Mouse (Mus musculus) midbrain, embryonic 14.5 days (tissue): ENCODE measurements at regions not wholly inside any gene's neighbourhood (a gene's known extent, or its start where the extent isn't known, plus 50 kb on each side); places are given as distances from the start of the nearest gene placed in this dataset.
A peak's percentile ranks its signal among the peaks of the same experiment; 100 is the strongest.

Source experiments
- ATAC-seq: fragments of 200-750 bp; cut with Nextera tagmentation; 2 replicates; pipeline ENCODE4 v1.8.0; 2017; ENCODE audit warnings: moderate number of reproducible peaks, moderate library complexity; ENCODE audit not compliant: low FRiP score, low TSS enrichment
- DNase-seq: peaks from one replicate; pipeline ENCODE4 v3.0.0-alpha.2; 2015
- H3K27ac ChIP-seq: fragments of 300-500 bp; sonication (generic); replicated peaks from 2 replicates; pipeline ENCODE4 v1.5.1; 2014; ENCODE audit warnings: mild to moderate bottlenecking, low read depth, low read length, moderate library complexity
- H3K27me3 ChIP-seq: fragments of 300-500 bp; sonication (generic); 2 replicates; pipeline ENCODE4 v1.6.1; 2014; ENCODE audit warnings: low read length, control low read depth, mixed read lengths; ENCODE audit not compliant: control insufficient read depth, insufficient read depth
- H3K36me3 ChIP-seq: fragments of 300-500 bp; sonication (generic); 2 replicates; pipeline ENCODE4 v1.6.1; 2014; ENCODE audit warnings: low read length, control low read depth; ENCODE audit not compliant: control insufficient read depth, insufficient read depth
- H3K4me1 ChIP-seq: fragments of 300-500 bp; sonication (generic); 2 replicates; pipeline ENCODE4 v1.6.1; 2014; ENCODE audit warnings: mild to moderate bottlenecking, antibody characterized with exemption, low read length, control low read depth; ENCODE audit not compliant: control insufficient read depth, insufficient read depth
- H3K4me2 ChIP-seq: fragments of 300-500 bp; sonication (generic); 2 replicates; pipeline ENCODE4 v1.6.1; 2014; ENCODE audit warnings: mild to moderate bottlenecking, low read length, moderate library complexity
- H3K4me3 ChIP-seq: fragments of 300-500 bp; sonication (generic); replicated peaks from 2 replicates; pipeline ENCODE4 v1.5.1; 2014; ENCODE audit warnings: low read depth, low read length
- H3K9ac ChIP-seq: fragments of 300-500 bp; sonication (generic); replicated peaks from 2 replicates; pipeline ENCODE4 v1.6.1; 2014; ENCODE audit warnings: mild to moderate bottlenecking, low read length, moderate library complexity
- H3K9me3 ChIP-seq: fragments of 300-500 bp; sonication (generic); 2 replicates; pipeline ENCODE4 v1.6.1; 2016; ENCODE audit warnings: low read length, control low read depth, mixed read lengths; ENCODE audit not compliant: control insufficient read depth
- WGBS: fragments of 180-500 bp; shearing (Covaris S2); extraction: QIAGEN DNeasy Blood & Tissue Kit; methylation state at CpG from one replicate; pipeline ENCODE4 v1.1.7; 2014; 5-methylcytosine and 5-hydroxymethylcytosine counted together

GRCm38 (mm10) chr16:24177131-24177530 lies 188.5 kb upstream of the Bcl6 start:
- H3K4me2 ChIP-seq, result no peak overlapping the region
- no peaks in the 10 kb centered on the region for H3K36me3 ChIP-seq
- H3K27me3 ChIP-seq, result no peaks in the 10 kb centered on the region
- H3K27ac ChIP-seq, result no peak overlapping the region
- H3K4me3 ChIP-seq, result no peak overlapping the region
- no peak for ATAC-seq
- WGBS, result 46% methylated on average over 7 of the region's 7 CpGs
- no peak for DNase-seq
- H3K9ac ChIP-seq, result no peak overlapping the region
- H3K4me1 ChIP-seq, result no peaks in the 10 kb centered on the region
- no peaks in the 10 kb centered on the region for H3K9me3 ChIP-seq

GRCm38 (mm10) chr16:24176057-24176456 lies 187.4 kb upstream of the Bcl6 start:
- no peaks in the 10 kb centered on the region for H3K4me1 ChIP-seq
- no peaks in the 10 kb centered on the region for H3K27me3 ChIP-seq
- 65% methylated on average over 2 of the region's 2 CpGs for WGBS
- H3K36me3 ChIP-seq, result no peaks in the 10 kb centered on the region
- H3K4me3 ChIP-seq, result no peak overlapping the region
- no peak overlapping the region for H3K27ac ChIP-seq
- no peak overlapping the region for H3K4me2 ChIP-seq
- peak; percentile 11 for DNase-seq
- ATAC-seq, result no peak
- H3K9me3 ChIP-seq, result no peaks in the 10 kb centered on the region
- H3K9ac ChIP-seq, result no peak overlapping the region

GRCm38 (mm10) chr16:24175235-24175760 lies 186.6 kb upstream of the Bcl6 start:
- Histone ChIP-seq H3K27me3 (no peaks in the 10 kb centered on the region), H3K4me1 (no peaks in the 10 kb centered on the region), H3K36me3 (no peaks in the 10 kb centered on the region), H3K9me3 (no peaks in the 10 kb centered on the region), H3K4me2 (no peak overlapping the region), H3K9ac (no peak overlapping the region), H3K4me3 (no peak overlapping the region), H3K27ac (no peak overlapping the region)
- 82% methylated on average over 9 of the region's 9 CpGs for WGBS
- ATAC-seq, result no peak
- DNase-seq, result no peak

GRCm38 (mm10) chr16:24174595-24174994 lies 185.9 kb upstream of the Bcl6 start:
- DNase-seq (no peak), ATAC-seq (no peak)
- H3K9ac ChIP-seq, result no peak overlapping the region
- H3K9me3 ChIP-seq, result no peaks in the 10 kb centered on the region
- H3K27me3 ChIP-seq, result no peaks in the 10 kb centered on the region
- H3K36me3 ChIP-seq, result no peaks in the 10 kb centered on the region
- H3K27ac ChIP-seq, result no peak overlapping the region
- no peak overlapping the region for H3K4me2 ChIP-seq
- WGBS, result 92% methylated on average over 3 of the region's 3 CpGs
- H3K4me3 ChIP-seq, result no peak overlapping the region
- H3K4me1 ChIP-seq, result no peaks in the 10 kb centered on the region

- Histone ChIP-seq H3K4me3 (no peak overlapping the region), H3K27ac (no peak overlapping the region), H3K4me1 (no peaks in the 10 kb centered on the region), H3K36me3 (no peaks in the 10 kb centered on the region), H3K9me3 (no peaks in the 10 kb centered on the region), H3K27me3 (no peaks in the 10 kb centered on the region), H3K9ac (no peak overlapping the region), H3K4me2 (no peak overlapping the region)
- ATAC-seq, result no peak
- no peak for DNase-seq
- WGBS, result 92% methylated on average over 5 of the region's 5 CpGs
These were observed 185.3 kb upstream of the Bcl6 start for GRCm38 (mm10) chr16:24173783-24174518.

- no peaks in the 10 kb centered on the region for H3K27me3 ChIP-seq
- H3K27ac ChIP-seq, result no peak overlapping the region
- WGBS, result 90% methylated on average over 2 of the region's 2 CpGs
- no peaks in the 10 kb centered on the region for H3K4me1 ChIP-seq
- no peak for ATAC-seq
- no peaks in the 10 kb centered on the region for H3K36me3 ChIP-seq
- no peak overlapping the region for H3K4me2 ChIP-seq
- H3K9ac ChIP-seq, result no peak overlapping the region
- no peaks in the 10 kb centered on the region for H3K9me3 ChIP-seq
- H3K4me3 ChIP-seq, result no peak overlapping the region
- no peak for DNase-seq
These were observed 184.0 kb upstream of the Bcl6 start for GRCm38 (mm10) chr16:24172653-24173052.

- no peaks in the 10 kb centered on the region for H3K4me1 ChIP-seq
- WGBS, result 60% methylated on average over 5 of the region's 5 CpGs
- ATAC-seq (peak; percentile 51; the same call in 1 of the 2 replicates), DNase-seq (no peak)
- no peak overlapping the region for H3K4me2 ChIP-seq
- no peaks in the 10 kb centered on the region for H3K9me3 ChIP-seq
- H3K9ac ChIP-seq, result no peak overlapping the region
- no peaks in the 10 kb centered on the region for H3K27me3 ChIP-seq
- H3K27ac ChIP-seq, result no peak overlapping the region
- H3K4me3 ChIP-seq, result no peak overlapping the region
- H3K36me3 ChIP-seq, result no peaks in the 10 kb centered on the region
These were observed 183.4 kb upstream of the Bcl6 start for GRCm38 (mm10) chr16:24172065-24172464.

GRCm38 (mm10) chr16:24171161-24171560 lies 182.5 kb upstream of the Bcl6 start:
- no peaks in the 10 kb centered on the region for H3K9me3 ChIP-seq
- no peak overlapping the region for H3K9ac ChIP-seq
- no peak overlapping the region for H3K4me2 ChIP-seq
- no peak overlapping the region for H3K27ac ChIP-seq
- no peaks in the 10 kb centered on the region for H3K27me3 ChIP-seq
- H3K36me3 ChIP-seq, result no peaks in the 10 kb centered on the region
- ATAC-seq (no peak), DNase-seq (no peak)
- no peaks in the 10 kb centered on the region for H3K4me1 ChIP-seq
- H3K4me3 ChIP-seq, result no peak overlapping the region
- 84% methylated on average over 4 of the region's 4 CpGs for WGBS

DNA sequence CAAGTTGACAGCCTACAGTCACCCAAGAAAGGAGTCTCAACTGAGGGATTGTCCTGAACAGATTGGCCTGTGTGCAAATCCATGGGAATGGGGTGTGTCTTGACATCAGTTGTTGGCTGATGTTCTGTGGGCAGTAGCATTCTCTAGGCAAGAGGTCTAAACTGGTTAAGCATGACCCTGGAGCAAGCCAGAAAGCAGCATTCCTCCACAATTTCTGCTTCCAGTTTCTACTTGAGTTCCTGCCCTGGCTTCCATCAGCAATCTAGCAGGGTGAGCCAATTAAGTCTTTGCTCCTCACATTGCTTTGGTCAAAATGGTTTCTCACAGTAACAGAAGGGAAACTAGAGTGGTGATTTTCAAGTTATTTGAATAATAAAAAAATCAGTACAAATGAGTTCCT lies 177.8 kb upstream of the Bcl6 start:
- H3K27ac ChIP-seq, result no peak overlapping the region
- H3K9me3 ChIP-seq, result no peaks in the 10 kb centered on the region
- H3K4me3 ChIP-seq, result no peak overlapping the region
- no peak overlapping the region for H3K4me2 ChIP-seq
- no peak for DNase-seq
- no peaks in the 10 kb centered on the region for H3K4me1 ChIP-seq
- no peaks in the 10 kb centered on the region for H3K36me3 ChIP-seq
- no peak for ATAC-seq
- H3K9ac ChIP-seq, result no peak overlapping the region
- no peaks in the 10 kb centered on the region for H3K27me3 ChIP-seq
